Mouse (Mus musculus): Measurements from ENCODE around the gene Ccr1l1.

The Ccr1l1 gene

GRCm38 (mm10) chr9:123928118-123928758 lies 50.0 kb downstream of the Ccr1l1 start:
- DNase-seq, result peak; percentile 14

- peak; percentile 15 for DNase-seq
Observed at GRCm38 (mm10) chr9:123927281-123927960, 50.8 kb downstream of the Ccr1l1 start.

Data from kidney, adult 9 months (tissue).